Mouse (Mus musculus) heart, embryonic 14.5 days (tissue): ENCODE measurements around the gene Rhbdd1. TPM values are rescaled to one million over a fixed set of nuclear protein-coding genes. Genes with fewer than 3 reads are reported as not detected.

ENCODE experiments used
- ATAC-seq: fragments of 200-750 bp; cut with Nextera tagmentation; 2 replicates; pipeline ENCODE4 v1.8.0; 2017; ENCODE audit warnings: low read depth, moderate TSS enrichment; ENCODE audit not compliant: insufficient number of reproducible peaks, insufficient read depth, low FRiP score
- H3K27ac ChIP-seq, 2 experiments: fragments of 200-500 bp in 1 of 2; fragments of 300-500 bp in 1 of 2; sonication (generic) in 1 of 2; replicated peaks in 1 of 2; 2 replicates each; pipeline ENCODE4 v1.5.1; 2012 to 2014; ENCODE audit warnings: low read depth in 2 of 2, low read length in 2 of 2, control low read depth in 1 of 2, mild to moderate bottlenecking in 1 of 2, mixed read lengths in 1 of 2; ENCODE audit not compliant: control insufficient read depth in 1 of 2, insufficient read depth in 1 of 2
- H3K27me3 ChIP-seq: fragments of 300-500 bp; sonication (generic); 2 replicates; pipeline ENCODE4 v1.6.1; 2014; ENCODE audit warnings: mild to moderate bottlenecking, low read length, control low read depth; ENCODE audit not compliant: control insufficient read depth, insufficient read depth
- H3K36me3 ChIP-seq: fragments of 300-500 bp; sonication (generic); 2 replicates; pipeline ENCODE4 v1.6.1; 2014; ENCODE audit warnings: mild to moderate bottlenecking, control low read depth, low read length, mixed read lengths; ENCODE audit not compliant: control insufficient read depth, insufficient read depth
- H3K4me1 ChIP-seq, 2 experiments: fragments of 200-500 bp in 1 of 2; fragments of 300-500 bp in 1 of 2; sonication (generic) in 1 of 2; 2 replicates each; pipeline ENCODE4 v1.6.1; 2012 to 2014; ENCODE audit warnings: low read length in 2 of 2, control low read depth in 1 of 2, mixed read lengths in 1 of 2; ENCODE audit not compliant: control insufficient read depth in 2 of 2, insufficient read depth in 2 of 2
- H3K4me2 ChIP-seq: fragments of 300-500 bp; sonication (generic); 2 replicates; pipeline ENCODE4 v1.6.1; 2014; ENCODE audit warnings: mild to moderate bottlenecking, low read length
- H3K4me3 ChIP-seq, 2 experiments: fragments of 200-500 bp in 1 of 2; fragments of 300-500 bp in 1 of 2; sonication (generic) in 1 of 2; 2 replicates each; pipeline ENCODE4 v1.5.1; 2012 to 2014; ENCODE audit warnings: low read length in 2 of 2, mild to moderate bottlenecking in 2 of 2, control low read depth in 1 of 2, low read depth in 1 of 2, moderate library complexity in 1 of 2; ENCODE audit not compliant: control insufficient read depth in 1 of 2, insufficient read depth in 1 of 2
- H3K9ac ChIP-seq: fragments of 300-500 bp; sonication (generic); 2 replicates; pipeline ENCODE4 v1.6.1; 2014; ENCODE audit warnings: mild to moderate bottlenecking, low read length
- H3K9me3 ChIP-seq: fragments of 300-500 bp; sonication (generic); 2 replicates; pipeline ENCODE4 v1.6.1; 2016; ENCODE audit warnings: low read length, control low read depth; ENCODE audit not compliant: control insufficient read depth
- WGBS: fragments of 180-500 bp; shearing (Covaris S2); extraction: QIAGEN DNeasy Blood & Tissue Kit; methylation state at CpG from one replicate; pipeline ENCODE4 v1.1.7; 2014; 5-methylcytosine and 5-hydroxymethylcytosine counted together
- polyA plus RNA-seq: library from polyadenylated mRNA; unstranded; fragments of >200 nt; fragmentation: Nextera tagmentation; extraction: Ambion mirVana; gene quantifications from 2 replicates; pipeline ENCODE4 v1.2.1, GENCODE M21; 2014

Gene Rhbdd1
- polyA plus RNA-seq, 1 experiment from 2014 or later: 7.0 TPM

- Histone ChIP-seq H3K27me3 (no peaks in the 10 kb centered on the region), H3K27ac (no peak overlapping the region), H3K4me2 (no peak overlapping the region), H3K4me3 (no peak overlapping the region), H3K9ac (no peak overlapping the region), H3K36me3 (no peaks in the 10 kb centered on the region), H3K4me1 (peaks cover 13% of the 10 kb centered on the region in 2 experiments), H3K9me3 (no peaks in the 10 kb centered on the region)
- 83% methylated on average over 9 of the region's 9 CpGs for WGBS
- ATAC-seq: no peak
These were observed 93.0 kb downstream of the Rhbdd1 start for GRCm38 (mm10) chr1:82409271-82409670.

DNA sequence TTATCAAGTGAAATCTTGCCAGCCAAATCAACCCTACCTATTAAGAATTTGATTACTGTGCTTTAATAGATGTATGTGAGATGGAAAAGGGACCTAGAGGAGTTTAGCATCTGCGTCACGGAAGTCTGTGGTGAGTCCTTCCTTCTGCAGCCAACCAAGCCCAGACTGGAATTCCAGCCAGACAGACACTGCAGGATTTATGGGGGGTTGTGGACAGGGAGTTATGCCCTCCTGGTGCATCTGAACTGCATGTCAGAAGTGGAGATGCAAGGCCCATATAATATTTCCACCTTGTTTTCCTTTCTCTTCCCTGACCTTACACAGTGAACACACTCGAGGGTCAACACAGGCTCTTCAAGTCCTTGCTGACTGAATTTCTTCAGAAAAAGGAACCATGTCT is 94.3 kb downstream of the Rhbdd1 start:
- ATAC-seq: no peak
- WGBS: 81% methylated on average over 3 of the region's 3 CpGs

GRCm38 (mm10) chr1:82411521-82411920 is 95.3 kb downstream of the Rhbdd1 start:
- Histone ChIP-seq H3K4me2 (no peak overlapping the region), H3K4me3 (no peak overlapping the region), H3K36me3 (no peaks in the 10 kb centered on the region), H3K4me1 (peaks cover 13% of the 10 kb centered on the region in 2 experiments), H3K27ac (no peak overlapping the region; a peak in 1 of 4 replicates), H3K9me3 (no peaks in the 10 kb centered on the region), H3K27me3 (no peaks in the 10 kb centered on the region), H3K9ac (no peak overlapping the region)
- ATAC-seq: no peak
- WGBS: 84% methylated on average over 5 of the region's 5 CpGs

More for the DNA sequence above, 94.3 kb downstream of the Rhbdd1 start:
- Histone ChIP-seq H3K9me3 (no peaks in the 10 kb centered on the region), H3K9ac (no peak overlapping the region), H3K27ac (no peak overlapping the region), H3K4me3 (no peak overlapping the region), H3K36me3 (no peaks in the 10 kb centered on the region), H3K27me3 (no peaks in the 10 kb centered on the region), H3K4me2 (no peak overlapping the region), H3K4me1 (peaks cover 13% of the 10 kb centered on the region in 2 experiments)

GRCm38 (mm10) chr1:82412085-82412484 is 95.8 kb downstream of the Rhbdd1 start:
- Histone ChIP-seq H3K4me3 (no peak overlapping the region), H3K36me3 (no peaks in the 10 kb centered on the region), H3K9ac (no peak overlapping the region), H3K27me3 (no peaks in the 10 kb centered on the region), H3K4me2 (no peak overlapping the region), H3K27ac (peak overlapping the region in 1 of 2 experiments; percentile 57; a peak in 2 of 4 replicates), H3K9me3 (no peaks in the 10 kb centered on the region), H3K4me1 (peaks cover 13% of the 10 kb centered on the region in 2 experiments)
- ATAC-seq: no peak
- 12% methylated on average over 4 of the region's 4 CpGs for WGBS

GRCm38 (mm10) chr1:82414434-82415045 is 98.3 kb downstream of the Rhbdd1 start:
- ATAC-seq: no peak
- no peak overlapping the region for H3K27ac ChIP-seq
- H3K4me3 ChIP-seq: no peak overlapping the region
- no peaks in the 10 kb centered on the region for H3K27me3 ChIP-seq
- H3K36me3 ChIP-seq: no peaks in the 10 kb centered on the region
- 90% methylated on average over 3 of the region's 3 CpGs for WGBS
- H3K4me1 ChIP-seq: peaks cover 13% of the 10 kb centered on the region in 2 experiments
- H3K4me2 ChIP-seq: no peak overlapping the region
- H3K9me3 ChIP-seq: no peaks in the 10 kb centered on the region
- H3K9ac ChIP-seq: no peak overlapping the region

DNA sequence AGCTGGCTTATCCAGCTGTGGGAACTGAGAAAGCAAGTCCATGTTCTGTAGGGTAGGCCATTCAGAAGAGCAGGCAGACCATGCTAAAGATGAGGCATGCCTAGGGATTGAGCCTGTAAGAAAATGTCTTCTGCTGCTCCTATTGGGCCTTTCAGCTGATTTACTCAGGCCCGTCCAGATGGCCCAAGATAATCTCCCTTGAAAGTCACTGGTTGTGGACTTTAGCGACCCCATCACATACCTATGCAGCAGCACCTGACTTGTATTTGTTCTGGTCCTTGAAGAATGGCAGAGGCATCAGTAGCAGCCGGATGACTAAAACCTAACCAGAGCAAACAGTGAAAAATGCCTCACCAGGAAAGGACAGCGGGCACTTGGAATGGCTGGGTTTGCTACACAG is 99.4 kb downstream of the Rhbdd1 start:
- no peaks in the 10 kb centered on the region for H3K27me3 ChIP-seq
- no peak overlapping the region for H3K4me2 ChIP-seq
- no peak overlapping the region for H3K27ac ChIP-seq
- WGBS: 81% methylated on average over 4 of the region's 4 CpGs
- H3K4me1 ChIP-seq: peaks cover 11 to 13% of the 10 kb centered on the region in 2 experiments
- H3K36me3 ChIP-seq: no peaks in the 10 kb centered on the region
- no peaks in the 10 kb centered on the region for H3K9me3 ChIP-seq
- H3K9ac ChIP-seq: no peak overlapping the region
- no peak overlapping the region for H3K4me3 ChIP-seq
- no peak for ATAC-seq

GRCm38 (mm10) chr1:82427729-82428128 is 111.5 kb downstream of the Rhbdd1 start:
- H3K27ac ChIP-seq: no peak overlapping the region

DNA sequence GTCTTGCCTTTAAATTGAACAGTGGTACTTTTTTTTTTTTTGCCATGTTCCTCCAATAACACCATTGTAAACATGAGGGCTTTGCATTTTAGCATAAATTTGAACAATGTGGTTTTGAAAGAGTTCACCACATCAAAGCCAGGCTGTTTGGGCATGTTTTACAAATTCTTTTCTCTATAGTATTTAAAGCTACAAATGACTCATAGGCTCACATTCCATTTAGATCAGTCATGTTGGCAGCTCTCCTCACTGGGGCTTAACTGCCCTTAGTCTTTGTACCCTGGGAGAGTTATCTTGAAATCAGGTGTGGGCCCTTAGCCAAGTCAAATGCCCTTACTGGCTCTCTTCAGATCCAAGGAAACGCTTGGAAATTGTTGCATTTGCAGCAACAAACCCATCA is 112.8 kb downstream of the Rhbdd1 start:
- ATAC-seq: no peak
- no peak overlapping the region for H3K4me2 ChIP-seq
- H3K4me1 ChIP-seq: peaks cover 10 to 11% of the 10 kb centered on the region in 2 experiments; a peak in 3 of 4 replicates
- no peak overlapping the region for H3K4me3 ChIP-seq
- H3K9me3 ChIP-seq: no peaks in the 10 kb centered on the region
- peak overlapping the region in 1 of 2 experiments; percentile 38; a peak in 1 of 4 replicates for H3K27ac ChIP-seq
- WGBS: 11% methylated on average over 1 of the region's 1 CpGs
- H3K36me3 ChIP-seq: no peaks in the 10 kb centered on the region
- H3K27me3 ChIP-seq: no peaks in the 10 kb centered on the region
- H3K9ac ChIP-seq: no peak overlapping the region

More at GRCm38 (mm10) chr1:82427729-82428128, 111.5 kb downstream of the Rhbdd1 start:
- no peak overlapping the region for H3K4me2 ChIP-seq
- H3K4me3 ChIP-seq: no peak overlapping the region
- peaks cover 10 to 11% of the 10 kb centered on the region in 2 experiments; a peak in 3 of 4 replicates for H3K4me1 ChIP-seq
- H3K9ac ChIP-seq: no peak overlapping the region
- WGBS: 90% methylated on average over 5 of the region's 5 CpGs
- no peaks in the 10 kb centered on the region for H3K36me3 ChIP-seq
- H3K27me3 ChIP-seq: no peaks in the 10 kb centered on the region
- H3K9me3 ChIP-seq: no peaks in the 10 kb centered on the region
- ATAC-seq: no peak
